Mouse (Mus musculus): ENCODE results near the gene Vmn2r18. TPM values are rescaled to one million over a fixed set of nuclear protein-coding genes. Genes with fewer than 3 reads are reported as not detected.

The Vmn2r18 gene
- not detected for total RNA-seq (2021)
- long read RNA-seq, experiment 1 = 0 reads
- long read RNA-seq, experiment 2 = 0 reads

DNA sequence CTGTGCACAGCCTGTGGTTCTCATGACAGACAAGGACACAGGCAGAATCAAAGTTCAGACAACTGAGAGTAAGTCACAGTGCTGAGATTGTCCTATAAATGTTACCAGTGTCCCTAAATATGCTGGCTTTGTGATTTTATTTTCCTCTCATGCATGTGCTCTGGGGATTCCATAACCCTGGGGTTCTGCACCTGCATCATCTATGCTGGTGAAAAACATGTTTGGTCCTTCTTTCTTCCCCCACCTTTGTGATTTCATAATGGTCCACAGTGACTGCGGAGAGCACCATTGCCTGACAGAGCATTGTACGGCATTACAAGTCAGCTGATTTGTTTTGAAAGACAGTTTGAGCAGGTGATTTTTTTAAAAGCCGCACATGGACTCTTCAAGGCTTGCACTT lies at the start of gene Vmn2r18:
Gene Vmn2r18, minus strand, starts transcription at position 101 of the 400 bp plus-strand sequence.
- intact Hi-C loops (cut with DNase I; ENCODE audit: low total_unique reads) = no loop called here
- no peak for DNase-seq

GRCm38 (mm10) chr5:151651411-151651784 lies 45.6 kb upstream of the Vmn2r18 start:
- intact Hi-C loops (cut with DNase I; ENCODE audit: low total_unique reads) = no loop called here
- no peak for DNase-seq

GRCm38 (mm10) chr5:151650700-151651410 lies 45.0 kb upstream of the Vmn2r18 start, which contains the start of gene Rfc3:
Gene Rfc3, minus strand, starts transcription at chr5:151651242.
- DNase-seq = peak; percentile 95
- intact Hi-C loops (cut with DNase I; ENCODE audit: low total_unique reads) = no loop called here

- intact Hi-C loops (cut with DNase I; ENCODE audit: low total_unique reads) = no loop called here
- DNase-seq = no peak
These were observed 39.0 kb upstream of the Vmn2r18 start for GRCm38 (mm10) chr5:151644845-151645244.

GRCm38 (mm10) chr5:151642867-151643266 lies 37.0 kb upstream of the Vmn2r18 start:
- no peak for DNase-seq
- intact Hi-C loops (cut with DNase I; ENCODE audit: low total_unique reads) = no loop called here

DNA sequence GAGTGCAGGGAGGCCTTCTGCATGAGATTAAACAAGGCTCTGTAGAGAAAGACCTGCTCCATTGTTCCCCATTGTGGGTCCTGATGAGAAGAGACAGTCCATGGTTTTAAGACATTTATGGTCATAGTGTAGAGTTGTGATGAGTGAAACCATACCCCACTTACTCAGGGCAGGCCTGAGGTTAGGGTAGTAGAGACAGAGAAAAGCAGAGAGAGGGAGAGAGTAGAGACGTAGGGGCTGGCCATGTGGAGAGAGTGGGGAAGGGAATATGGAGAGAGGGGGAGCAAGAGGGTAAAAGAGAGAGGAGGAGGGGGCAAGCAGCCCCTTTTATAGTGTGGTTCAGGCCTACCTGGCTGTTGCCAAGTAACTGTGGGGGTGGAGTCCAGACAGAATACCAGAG lies 36.3 kb upstream of the Vmn2r18 start:
- DNase-seq = no peak
- intact Hi-C loops (cut with DNase I; ENCODE audit: low total_unique reads) = no loop called here

DNA sequence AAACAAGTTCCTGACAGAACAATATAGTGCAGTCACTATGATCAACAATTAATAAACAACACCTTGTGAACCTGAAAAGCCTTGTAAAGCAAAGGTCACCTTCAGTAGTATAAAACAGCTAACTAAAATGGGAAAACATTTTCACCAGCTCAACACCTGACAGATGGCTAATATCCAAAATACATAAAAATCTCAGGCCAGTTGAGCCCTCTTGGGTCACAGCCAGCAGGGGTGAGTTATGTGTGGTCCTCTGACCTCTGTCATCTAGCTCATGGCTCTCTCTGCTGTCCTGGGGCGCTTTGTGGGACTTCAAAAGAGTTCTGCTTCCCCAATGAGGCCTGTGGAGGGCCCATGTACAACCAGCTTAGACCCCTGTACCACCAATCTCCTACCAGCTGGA lies 4.1 kb downstream of the Vmn2r18 start:
- intact Hi-C loops (cut with DNase I; ENCODE audit: low total_unique reads) = no loop called here
- DNase-seq = no peak

Other genes with a start within 250 kb of the Vmn2r18 start
- gene Gm42906, start 177.9 kb downstream of the Vmn2r18 start, total RNA-seq (2021) = 1 to 10 TPM in 1 of 2 experiments, not detected in 1; 1.5 TPM
- 1 to 10 TPM; 3.4 to 3.7 TPM for gene Rfc3, start 45.2 kb upstream of the Vmn2r18 start, total RNA-seq (2021)

All from gastrocnemius, postnatal 14 days (tissue).